Mouse (Mus musculus) cortical plate, adult 2 months (tissue): ENCODE results near the gene Prdm16.

ENCODE experiments used
- CTCF ChIP-seq: fragments of 200-500 bp; IDR thresholded peaks from 2 replicates; pipeline ENCODE4 v1.5.1; 2011; ENCODE audit warnings: mild to moderate bottlenecking, control low read depth, low read length; ENCODE audit not compliant: insufficient read depth; ENCODE audit errors: extremely low read depth
- POLR2A ChIP-seq: fragments of 200-500 bp; IDR thresholded peaks from 2 replicates; pipeline ENCODE4 v1.6.1; 2011; ENCODE audit warnings: mild to moderate bottlenecking, low read length, control low read depth; ENCODE audit not compliant: insufficient read depth; ENCODE audit errors: extremely low read depth

DNA sequence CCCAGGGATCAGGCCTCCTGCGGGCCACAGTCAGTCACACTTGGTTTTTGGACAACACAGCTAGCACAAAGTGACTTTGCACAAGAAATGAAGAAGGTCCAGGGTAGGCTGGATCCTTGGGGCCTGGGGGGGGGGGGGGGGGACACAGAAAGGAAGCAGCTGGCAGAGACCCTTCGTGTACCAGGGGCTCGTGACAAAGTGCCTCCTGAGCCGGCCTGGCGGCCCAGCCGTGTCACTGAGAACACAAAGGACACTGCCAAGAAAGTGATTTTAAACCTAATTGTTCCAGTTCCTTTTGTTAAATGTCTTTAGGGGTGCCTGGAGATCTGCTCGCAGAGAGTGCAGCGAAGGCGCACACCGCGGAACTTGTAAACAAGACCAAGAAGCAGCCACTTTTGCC is 87.2 kb downstream of the Prdm16 start:
- TF ChIP-seq CTCF (no peak), POLR2A (no peak)
